Mouse (Mus musculus) stomach, embryonic 14.5 days (tissue): ENCODE measurements at regions not wholly inside any gene's neighbourhood (a gene's known extent, or its start where the extent isn't known, plus 50 kb on each side); places are given as distances from the start of the nearest gene placed in this dataset.

ENCODE experiments used
- ATAC-seq: fragments of 200-750 bp; cut with Nextera tagmentation; 2 replicates; pipeline ENCODE4 v1.8.0; 2017; ENCODE audit warnings: low read depth, moderate TSS enrichment; ENCODE audit not compliant: insufficient number of reproducible peaks, insufficient read depth, low FRiP score
- H3K27ac ChIP-seq: fragments of 300-500 bp; sonication (generic); 2 replicates; pipeline ENCODE4 v1.5.1; 2014; ENCODE audit warnings: mild to moderate bottlenecking, low read length, moderate library complexity, mixed read lengths
- H3K27me3 ChIP-seq: fragments of 300-500 bp; sonication (generic); 2 replicates; pipeline ENCODE4 v1.6.1; 2014; ENCODE audit warnings: low read length, control low read depth, mixed read lengths; ENCODE audit not compliant: control insufficient read depth, insufficient read depth
- H3K36me3 ChIP-seq: fragments of 300-500 bp; sonication (generic); 2 replicates; pipeline ENCODE4 v1.6.1; 2014; ENCODE audit warnings: mild to moderate bottlenecking, control low read depth, low read length, moderate library complexity, mixed read lengths; ENCODE audit not compliant: control insufficient read depth, insufficient read depth
- H3K4me1 ChIP-seq: fragments of 300-500 bp; sonication (generic); 2 replicates; pipeline ENCODE4 v1.6.1; 2014; ENCODE audit warnings: low read length, control low read depth, mixed read lengths; ENCODE audit not compliant: control insufficient read depth, insufficient read depth
- H3K4me2 ChIP-seq: fragments of 300-500 bp; sonication (generic); replicated peaks from 2 replicates; pipeline ENCODE4 v1.6.1; 2014; ENCODE audit warnings: low read depth, low read length, control low read depth
- H3K4me3 ChIP-seq: fragments of 300-500 bp; sonication (generic); 2 replicates; pipeline ENCODE4 v1.5.1; 2014; ENCODE audit warnings: low read depth, low read length, control low read depth
- H3K9ac ChIP-seq: fragments of 300-500 bp; sonication (generic); replicated peaks from 2 replicates; pipeline ENCODE4 v1.6.1; 2014; ENCODE audit warnings: low read depth, mild to moderate bottlenecking, control low read depth, low read length, moderate library complexity, mixed read lengths
- H3K9me3 ChIP-seq: fragments of 300-500 bp; sonication (generic); 2 replicates; pipeline ENCODE4 v1.6.1; 2016; ENCODE audit warnings: low read depth, low read length, control low read depth; ENCODE audit not compliant: control insufficient read depth
- WGBS: fragments of 180-500 bp; shearing (Covaris S2); extraction: QIAGEN DNeasy Blood & Tissue Kit; methylation state at CpG from one replicate; pipeline ENCODE4 v1.1.7; 2014; 5-methylcytosine and 5-hydroxymethylcytosine counted together

DNA sequence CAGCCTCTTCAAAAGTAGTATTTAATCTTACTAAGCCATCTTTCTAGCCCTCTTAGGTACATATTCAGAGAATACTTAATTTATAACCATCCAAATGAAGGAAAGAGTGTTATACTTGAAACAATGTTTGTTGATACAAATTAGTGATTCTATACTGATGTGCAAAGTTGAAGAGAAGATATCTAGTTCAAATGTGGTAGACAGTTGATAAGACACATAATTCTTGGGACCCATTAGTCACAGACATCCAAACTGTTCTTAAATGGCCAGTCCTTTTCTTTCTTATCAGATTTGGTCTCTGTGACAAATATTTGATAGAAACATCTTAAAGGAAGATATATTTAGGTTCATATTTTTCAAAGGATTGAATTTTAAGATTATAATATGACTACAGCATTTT is 585.7 kb downstream of the Efna5 start:
- no peaks in the 10 kb centered on the region for H3K9me3 ChIP-seq
- H3K36me3 ChIP-seq, result no peaks in the 10 kb centered on the region
- no peaks in the 10 kb centered on the region for H3K4me1 ChIP-seq
- no peak for ATAC-seq
- H3K4me3 ChIP-seq, result no peak overlapping the region
- no peak overlapping the region for H3K9ac ChIP-seq
- no peak overlapping the region for H3K27ac ChIP-seq
- no peak overlapping the region for H3K4me2 ChIP-seq
- no peaks in the 10 kb centered on the region for H3K27me3 ChIP-seq

DNA sequence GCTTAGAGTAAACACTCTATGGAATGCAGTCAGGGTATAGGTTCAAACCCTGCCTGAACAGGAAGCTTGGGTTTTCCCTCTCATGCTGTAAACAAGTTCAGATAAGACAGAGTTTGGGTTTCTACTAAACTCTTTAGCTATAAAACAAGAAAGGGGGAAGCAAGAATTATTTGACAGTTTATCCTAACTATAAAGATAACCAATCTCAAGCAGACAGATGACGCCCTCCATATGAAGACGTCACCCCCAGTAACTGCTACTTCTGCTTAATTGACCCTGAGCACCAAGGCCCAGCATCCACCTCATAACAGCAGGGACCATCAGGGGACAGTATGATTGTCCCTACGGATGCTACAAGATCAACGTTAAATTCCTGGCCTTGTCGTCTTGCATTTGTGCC is 588.4 kb downstream of the Efna5 start:
- no peak overlapping the region for H3K4me2 ChIP-seq
- no peaks in the 10 kb centered on the region for H3K4me1 ChIP-seq
- 74% methylated on average over 5 of the region's 5 CpGs for WGBS
- ATAC-seq, result no peak
- H3K9me3 ChIP-seq, result no peaks in the 10 kb centered on the region
- no peak overlapping the region for H3K27ac ChIP-seq
- no peak overlapping the region for H3K9ac ChIP-seq
- H3K4me3 ChIP-seq, result no peak overlapping the region
- H3K27me3 ChIP-seq, result no peaks in the 10 kb centered on the region
- H3K36me3 ChIP-seq, result no peaks in the 10 kb centered on the region

DNA sequence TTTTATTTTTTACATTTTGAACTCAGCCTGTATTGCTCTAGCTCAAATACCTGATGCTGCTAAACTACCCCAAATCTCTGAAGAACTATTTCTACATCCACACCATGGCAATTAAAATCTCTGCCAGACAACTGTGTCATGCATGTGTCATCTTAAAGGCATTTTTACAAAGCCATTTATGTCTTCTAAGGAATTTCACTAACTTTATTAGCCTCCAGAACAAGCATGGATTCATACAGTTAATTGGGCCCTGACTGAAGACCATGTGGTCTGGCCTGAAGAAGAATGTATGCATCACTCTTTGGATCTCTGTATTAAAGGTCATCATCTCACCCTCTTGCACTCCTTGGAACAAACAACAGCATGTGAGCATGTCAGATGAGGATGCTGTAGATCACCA is 593.5 kb downstream of the Efna5 start:
- Histone ChIP-seq H3K36me3 (no peaks in the 10 kb centered on the region), H3K4me3 (no peak overlapping the region)
- ATAC-seq, result no peak

DNA sequence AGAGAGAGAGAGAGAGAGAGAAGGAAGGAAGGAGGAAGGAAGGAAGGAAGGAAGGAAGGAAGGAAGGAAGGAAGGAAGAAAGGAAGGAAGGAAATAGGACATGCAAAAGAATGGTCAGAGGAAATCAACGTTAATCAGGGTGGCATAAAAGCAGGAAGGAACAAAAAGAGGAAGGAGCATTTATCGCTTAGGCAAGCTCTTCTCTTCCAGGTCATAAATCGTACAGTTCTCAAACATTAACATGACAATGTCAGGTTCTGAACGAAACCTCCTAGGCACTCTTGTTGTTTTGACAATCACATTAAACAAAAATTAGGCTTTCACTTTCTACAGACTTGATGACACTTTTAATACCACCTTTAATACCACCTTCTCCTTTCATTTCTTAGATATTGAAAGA is 594.0 kb downstream of the Efna5 start:
- H3K9me3 ChIP-seq, result no peaks in the 10 kb centered on the region
- H3K27ac ChIP-seq, result no peak overlapping the region
- H3K27me3 ChIP-seq, result no peaks in the 10 kb centered on the region
- no peaks in the 10 kb centered on the region for H3K36me3 ChIP-seq
- 66% methylated on average over 4 of the region's 4 CpGs for WGBS
- H3K4me3 ChIP-seq, result no peak overlapping the region
- H3K9ac ChIP-seq, result no peak overlapping the region
- no peak overlapping the region for H3K4me2 ChIP-seq
- no peaks in the 10 kb centered on the region for H3K4me1 ChIP-seq
- no peak for ATAC-seq

More for the DNA sequence above, 593.5 kb downstream of the Efna5 start:
- H3K27ac ChIP-seq, result no peak overlapping the region
- no peak overlapping the region for H3K4me2 ChIP-seq
- H3K9ac ChIP-seq, result no peak overlapping the region
- H3K27me3 ChIP-seq, result no peaks in the 10 kb centered on the region
- no peaks in the 10 kb centered on the region for H3K9me3 ChIP-seq
- H3K4me1 ChIP-seq, result no peaks in the 10 kb centered on the region

DNA sequence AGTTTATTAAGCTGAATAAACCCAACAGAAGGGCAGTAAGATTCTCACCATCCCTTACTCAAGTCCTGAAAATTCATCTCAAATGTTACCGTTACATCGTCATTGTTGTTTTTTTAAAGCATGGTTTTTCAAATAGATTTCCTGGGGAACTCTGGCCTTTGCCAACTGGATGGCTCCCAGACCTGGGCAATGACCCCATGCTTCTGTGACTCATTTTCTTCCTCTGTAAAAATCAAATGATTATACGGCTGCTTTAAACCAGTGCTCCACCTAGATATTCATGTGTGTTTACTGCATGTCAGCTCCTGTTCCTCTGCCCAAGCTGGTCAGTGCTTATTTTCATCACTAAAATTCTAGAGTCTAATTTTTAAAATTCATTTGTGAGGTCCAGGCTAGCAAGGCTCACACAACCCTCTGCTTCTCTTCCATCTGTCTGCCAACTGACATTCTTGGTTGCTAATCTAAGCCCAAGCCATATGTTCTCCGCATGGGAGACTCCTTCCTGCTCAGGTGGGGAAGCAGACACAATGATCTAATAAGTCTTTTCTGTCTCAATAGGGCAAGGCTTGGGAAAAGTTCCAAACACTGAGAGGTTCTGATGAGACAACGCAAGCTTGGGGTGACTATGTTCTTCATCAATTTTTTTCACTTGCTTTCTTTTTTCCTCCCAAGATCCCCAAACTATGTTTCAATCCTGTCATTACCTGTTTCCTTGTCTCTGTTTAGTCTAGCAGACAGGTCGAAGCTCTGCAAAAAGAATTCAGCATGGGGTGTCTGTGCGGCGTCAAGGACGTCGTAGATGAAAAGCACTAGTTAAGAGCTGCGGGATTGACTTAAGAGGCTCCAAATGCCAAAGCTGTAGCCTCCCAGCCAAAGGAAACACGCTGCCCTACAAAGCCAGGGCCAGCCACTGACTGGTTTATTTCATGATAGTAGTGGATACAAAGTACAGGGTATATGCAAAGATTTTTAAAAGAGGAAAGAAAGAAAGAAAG is 594.7 kb downstream of the Efna5 start:
- H3K4me2 ChIP-seq, result no peak overlapping the region
- H3K36me3 ChIP-seq, result no peaks in the 10 kb centered on the region
- H3K9ac ChIP-seq, result no peak overlapping the region
- no peak for ATAC-seq
- no peak overlapping the region for H3K4me3 ChIP-seq
- H3K27me3 ChIP-seq, result no peaks in the 10 kb centered on the region
- no peaks in the 10 kb centered on the region for H3K9me3 ChIP-seq
- 63% methylated on average over 12 of the region's 12 CpGs for WGBS
- H3K27ac ChIP-seq, result no peak overlapping the region
- no peaks in the 10 kb centered on the region for H3K4me1 ChIP-seq

DNA sequence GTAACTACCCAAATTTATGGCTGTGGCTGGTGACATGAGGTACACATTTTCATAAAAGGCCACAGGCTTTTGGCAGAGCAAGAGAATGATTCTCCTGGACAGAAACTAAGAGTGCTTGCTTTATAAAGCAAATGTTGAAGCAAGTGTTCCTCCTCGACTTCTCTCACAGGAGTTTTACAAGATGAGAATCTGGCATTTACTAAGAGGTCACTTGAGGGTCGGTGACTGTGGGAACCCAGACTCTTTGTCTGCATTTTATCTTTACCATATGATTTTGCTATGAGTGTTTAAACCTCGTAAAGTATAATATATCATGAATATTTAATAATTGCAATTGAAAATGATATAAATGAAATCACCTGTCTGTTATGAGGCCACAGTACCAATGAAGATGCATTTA is 600.9 kb downstream of the Efna5 start:
- H3K4me3 ChIP-seq, result no peak overlapping the region
- H3K9ac ChIP-seq, result no peak overlapping the region
- H3K27me3 ChIP-seq, result no peaks in the 10 kb centered on the region
- 32% methylated on average over 3 of the region's 3 CpGs for WGBS
- no peak for ATAC-seq
- no peak overlapping the region for H3K4me2 ChIP-seq
- H3K9me3 ChIP-seq, result no peaks in the 10 kb centered on the region
- no peaks in the 10 kb centered on the region for H3K4me1 ChIP-seq
- no peaks in the 10 kb centered on the region for H3K36me3 ChIP-seq
- H3K27ac ChIP-seq, result no peak overlapping the region

DNA sequence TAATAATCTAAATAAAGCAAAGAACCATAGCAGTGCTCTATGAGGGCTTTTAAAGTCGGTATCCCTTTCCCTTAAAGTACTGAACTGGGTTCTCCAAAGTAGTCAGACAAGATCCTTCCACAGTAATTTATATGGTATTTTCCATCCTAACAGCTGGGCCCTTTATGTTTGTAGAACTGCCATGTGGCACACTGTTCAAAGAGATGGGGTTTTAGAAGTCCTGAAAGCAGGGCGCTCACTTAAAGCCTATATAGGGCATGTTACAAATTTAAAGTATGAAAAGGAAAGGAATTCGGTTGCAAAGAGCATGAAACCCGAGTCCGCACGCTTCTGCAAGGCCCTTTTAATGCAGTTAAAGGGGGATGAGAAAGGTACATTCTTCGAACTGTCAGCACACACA is 609.7 kb downstream of the Efna5 start:
- H3K9ac ChIP-seq, result no peak overlapping the region
- no peak for ATAC-seq
- H3K9me3 ChIP-seq, result no peaks in the 10 kb centered on the region
- 54% methylated on average over 7 of the region's 7 CpGs for WGBS
- H3K27ac ChIP-seq, result no peak overlapping the region
- no peaks in the 10 kb centered on the region for H3K4me1 ChIP-seq
- H3K4me3 ChIP-seq, result no peak overlapping the region
- H3K4me2 ChIP-seq, result no peak overlapping the region
- no peaks in the 10 kb centered on the region for H3K27me3 ChIP-seq
- H3K36me3 ChIP-seq, result no peaks in the 10 kb centered on the region

DNA sequence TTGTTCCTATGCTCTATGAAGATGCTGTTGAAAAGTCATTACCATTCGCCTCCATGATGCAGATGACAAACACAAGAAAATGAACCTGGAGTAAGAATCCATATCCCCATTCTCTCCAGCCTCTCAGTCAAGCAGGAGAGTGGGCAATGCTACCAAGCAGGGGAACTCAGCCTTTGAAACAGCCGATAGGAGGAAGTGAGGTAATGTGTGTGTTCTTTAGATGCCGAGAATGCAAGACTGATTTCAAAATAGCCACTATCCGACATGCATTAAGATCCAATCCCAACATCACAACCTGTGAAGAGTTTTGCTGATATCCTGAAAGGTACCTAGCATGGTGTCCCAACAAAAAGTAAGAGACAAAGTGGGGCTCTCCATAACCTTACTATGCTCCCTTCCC is 611.8 kb downstream of the Efna5 start:
- no peak overlapping the region for H3K9ac ChIP-seq
- no peaks in the 10 kb centered on the region for H3K36me3 ChIP-seq
- H3K4me1 ChIP-seq, result no peaks in the 10 kb centered on the region
- WGBS, result 85% methylated on average over 4 of the region's 4 CpGs
- no peaks in the 10 kb centered on the region for H3K27me3 ChIP-seq
- H3K9me3 ChIP-seq, result no peaks in the 10 kb centered on the region
- H3K4me3 ChIP-seq, result no peak overlapping the region
- ATAC-seq, result no peak
- H3K4me2 ChIP-seq, result no peak overlapping the region
- H3K27ac ChIP-seq, result no peak overlapping the region

DNA sequence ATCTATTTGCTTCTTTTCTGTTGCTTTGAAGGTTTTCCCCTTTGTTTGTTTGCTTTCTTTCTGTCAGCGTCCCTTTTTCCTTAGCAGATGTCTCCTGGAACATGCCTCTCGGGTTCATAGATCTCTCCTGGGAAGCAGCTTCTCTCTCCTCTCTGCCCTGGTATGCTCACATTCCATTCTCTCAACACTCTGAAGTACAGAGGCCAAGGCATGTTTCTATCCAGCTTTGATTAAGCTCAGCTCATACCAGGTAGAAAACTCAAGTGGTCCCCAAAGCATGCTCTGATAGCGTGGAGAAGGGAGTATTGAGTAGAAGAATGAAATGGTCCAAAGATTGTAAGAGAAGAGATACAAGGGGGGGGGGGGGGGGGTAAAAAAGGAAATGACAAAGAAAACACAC is 627.7 kb downstream of the Efna5 start:
- Histone ChIP-seq H3K9ac (no peak overlapping the region), H3K27ac (no peak overlapping the region), H3K27me3 (no peaks in the 10 kb centered on the region), H3K4me3 (no peak overlapping the region), H3K4me1 (no peaks in the 10 kb centered on the region), H3K36me3 (no peaks in the 10 kb centered on the region), H3K4me2 (no peak overlapping the region), H3K9me3 (no peaks in the 10 kb centered on the region)
- 50% methylated on average over 3 of the region's 3 CpGs for WGBS
- ATAC-seq, result no peak
